In the genomic region with DNA sequence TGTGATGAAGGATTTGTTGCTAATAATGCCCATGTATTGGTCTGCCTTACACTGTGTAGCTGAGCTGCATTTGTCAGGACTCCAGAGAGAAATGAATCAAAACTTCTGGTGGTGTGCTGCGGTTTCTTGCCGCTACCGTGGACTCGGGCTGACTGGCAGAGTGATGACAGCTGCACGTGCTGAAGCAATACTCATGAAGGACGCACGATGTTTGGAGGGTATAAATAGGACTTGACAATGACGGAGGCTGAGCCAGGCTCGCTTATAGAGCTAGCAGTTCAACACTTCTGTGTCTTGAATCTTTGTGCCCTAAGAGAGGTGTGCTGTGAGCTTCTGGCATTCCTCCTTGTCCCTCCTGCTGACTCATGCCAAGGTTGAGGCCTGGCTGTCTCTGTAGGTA, we compare ENCODE assay signal across 27 mouse cellular contexts. TPM values are rescaled to one million over a fixed set of nuclear protein-coding genes. Genes with fewer than 3 reads are reported as not detected.
DNase-seq lines count a peak whose midpoint lies in the region; ATAC-seq and TF ChIP-seq lines count a peak whose summit lies in the region.
"Had no signal": no experiment of that assay in that cellular context is flagged by ENCODE, and none has a peak within 500 bp of the region (broad histone marks: within the 10 kb centered on the region; RNA-seq: fewer than 3 reads in every experiment).

No protein-coding gene starts in this region.

- intact Hi-C loops in heart, postnatal 10 days (cut with DNase I), result no loop called here
- intact Hi-C loops in heart, postnatal 14 days (cut with DNase I), result no loop called here

- no peak for TF ChIP-seq CTCF in brain, embryonic 14.5 days (IDR thresholded peaks at IDR 0.05; ENCODE audit: borderline replicate concordance, extremely low read depth, insufficient read depth, insufficient read length)

- peak overlapping the region in 1 of 2 experiments; percentile 30; a peak in 3 of 4 replicates for H3K27ac ChIP-seq in heart, embryonic 14.5 days (replicated peaks in 1 of 2; ENCODE audit: control insufficient read depth in 1 of 2, insufficient read depth in 1 of 2, low read depth in 2 of 2, low read length in 2 of 2)
- H3K27ac ChIP-seq: embryonic facial prominence, embryonic 15.5 days; forebrain, embryonic 10.5 days; gastrocnemius, adult 2 months; hindbrain, embryonic 12.5 days had no signal

- peaks cover 14% of the 10 kb centered on the region for H3K9me3 ChIP-seq in heart, embryonic 14.5 days (ENCODE audit: control insufficient read depth, low read length)
- H3K9me3 ChIP-seq: embryonic facial prominence, embryonic 15.5 days had no signal

- DNase-seq in adrenal gland, postnatal 14 days, result peak; percentile 25
- no peak for DNase-seq in adrenal gland, adult 18-20 months (ENCODE audit: low spot score in 2 of 2)
- no peak for DNase-seq in heart, adult 9 months (ENCODE audit: low spot score in 2 of 2)
- DNase-seq in heart, postnatal 10 days, result peak; percentile 35 to 42
- no peak for DNase-seq in heart, postnatal 14 days
- peak; percentile 6 for DNase-seq in brain, embryonic 14.5 days (ENCODE audit: low read depth)
- DNase-seq: adrenal gland, adult 2 months; adrenal gland, postnatal 36 days; B cell, adult 2 months; cerebellum, adult 11 months; cerebellum, adult 8-10 months; cerebellum, postnatal 14 days; embryo, embryonic 11 days; gastrocnemius, adult 2 months; gastrocnemius, postnatal 25 days; kidney, adult 11 months; kidney, adult 9 months had no signal

- no peak overlapping the region for H3K4me2 ChIP-seq in heart, embryonic 14.5 days (ENCODE audit: low read length)
- H3K4me2 ChIP-seq: embryonic facial prominence, embryonic 15.5 days; hindbrain, embryonic 12.5 days had no signal

- H3K9ac ChIP-seq in heart, embryonic 14.5 days (ENCODE audit: low read length), result no peak overlapping the region
- H3K9ac ChIP-seq: embryonic facial prominence, embryonic 15.5 days; hindbrain, embryonic 12.5 days had no signal

- WGBS in heart, embryonic 14.5 days, result 43% methylated on average over 9 of the region's 9 CpGs

- H3K4me1 ChIP-seq in heart, embryonic 14.5 days (ENCODE audit: control insufficient read depth in 2 of 2, insufficient read depth in 2 of 2, low read length in 2 of 2), result peaks cover 15 to 25% of the 10 kb centered on the region in 2 experiments
- H3K4me1 ChIP-seq: embryonic facial prominence, embryonic 15.5 days; forebrain, embryonic 10.5 days; hindbrain, embryonic 12.5 days had no signal

- TF ChIP-seq POLR2A in brain, embryonic 14.5 days (IDR thresholded peaks at IDR 0.05; ENCODE audit: borderline replicate concordance, extremely low read depth, insufficient read depth, insufficient read length, poor library complexity, severe bottlenecking), result no peak

- ATAC-seq in heart, embryonic 14.5 days (ENCODE audit: insufficient number of reproducible peaks, insufficient read depth, low FRiP score, low read depth), result peak; percentile 48; the same call in 1 of the 2 replicates
- ATAC-seq: activated CD4-positive, CD25-positive, alpha-beta regulatory T cell, adult 4 months; CD4-positive, CD25-positive, alpha-beta regulatory T cell, adult 4 months; forebrain, embryonic 14.5 days; hindbrain, embryonic 16.5 days; inflammation-experienced regulatory T-cells, adult 6 months had no signal

- H3K36me3 ChIP-seq in heart, embryonic 14.5 days (ENCODE audit: control insufficient read depth, insufficient read depth, low read length), result peaks cover 46% of the 10 kb centered on the region

- H3K4me3 ChIP-seq in heart, embryonic 14.5 days (ENCODE audit: control insufficient read depth in 1 of 2, insufficient read depth in 1 of 2, low read depth in 1 of 2, low read length in 2 of 2), result no peak overlapping the region
- H3K4me3 ChIP-seq: embryonic facial prominence, embryonic 15.5 days; erythroblast, embryonic 14.5 days; forebrain, embryonic 10.5 days; gastrocnemius, adult 2 months; hindbrain, embryonic 12.5 days had no signal

- no peaks in the 10 kb centered on the region for H3K27me3 ChIP-seq in heart, embryonic 14.5 days (ENCODE audit: control insufficient read depth, insufficient read depth, low read length)
- H3K27me3 ChIP-seq: embryonic facial prominence, embryonic 15.5 days; hindbrain, embryonic 12.5 days had no signal

RNA-seq across cellular contexts. Expression of a gene that starts 7.6 kb away (rescaled TPM):
- 23.6 and 25.6 TPM in 2 replicates for total RNA-seq in adrenal gland, postnatal 14 days (2021)
- 10 to 100 TPM; 16.0 to 16.5 TPM for total RNA-seq in adrenal gland, adult 18-20 months (2021)
- 47.8 and 49.8 TPM in 2 replicates for polyA plus RNA-seq in heart, embryonic 14.5 days (2014; fragmentation: Nextera tagmentation; extraction: Ambion mirVana)
- total RNA-seq in heart, postnatal 10 days (2021), result 10 to 100 TPM; 22.8 to 24.3 TPM
- 10 to 100 TPM; 14.9 TPM for total RNA-seq in heart, postnatal 14 days (2021)
- 45.9 and 59.1 TPM in 2 replicates for polyA plus RNA-seq in brain, embryonic 14.5 days (2012; rRNA removed)

RNA-seq across cellular contexts. Expression of a gene that starts 29.0 kb away (rescaled TPM):
- total RNA-seq in adrenal gland, postnatal 14 days (2021), result 47.5 and 47.6 TPM in 2 replicates
- 10 to 100 TPM; 43.5 to 47.0 TPM for total RNA-seq in adrenal gland, adult 18-20 months (2021)
- 16.8 and 17.4 TPM in 2 replicates for polyA plus RNA-seq in heart, embryonic 14.5 days (2014; fragmentation: Nextera tagmentation; extraction: Ambion mirVana)
- total RNA-seq in heart, postnatal 10 days (2021), result 10 to 100 TPM; 45.4 to 46.0 TPM
- total RNA-seq in heart, postnatal 14 days (2021), result 10 to 100 TPM; 41.8 to 42.2 TPM
- 19.1 and 25.1 TPM in 2 replicates for polyA plus RNA-seq in brain, embryonic 14.5 days (2012; rRNA removed)

RNA-seq across cellular contexts. Expression of a gene that starts 29.6 kb away (rescaled TPM):
- 116 TPM in 2 replicates for total RNA-seq in adrenal gland, postnatal 14 days (2021)
- total RNA-seq in adrenal gland, adult 18-20 months (2021), result 100 to 1,000 TPM; 128 to 140 TPM
- 138 and 141 TPM in 2 replicates for polyA plus RNA-seq in heart, embryonic 14.5 days (2014; fragmentation: Nextera tagmentation; extraction: Ambion mirVana)
- total RNA-seq in heart, postnatal 10 days (2021), result 100 to 1,000 TPM; 105 to 114 TPM
- 100 to 1,000 TPM; 116 to 126 TPM for total RNA-seq in heart, postnatal 14 days (2021)
- 75.2 and 86.7 TPM in 2 replicates for polyA plus RNA-seq in brain, embryonic 14.5 days (2012; rRNA removed)

Comparison
In these comparisons a context has a peak if more than half of its experiments do, and no peak if none do; other contexts are left out.
1. DNase-seq: peak in adrenal gland, postnatal 14 days (single experiment), heart, postnatal 10 days (2 of 2) and brain, embryonic 14.5 days (single experiment); none in adrenal gland, adult 18-20 months (0 of 2), heart, adult 9 months (0 of 2) and heart, postnatal 14 days (0 of 2).